In genomic region chr12:91588670-91589541, GRCm38 (mm10) we compare ENCODE assay signal across 8 mouse cellular contexts. TPM values are rescaled to one million over a fixed set of nuclear protein-coding genes. Genes with fewer than 3 reads are reported as not detected.
DNase-seq lines count a peak whose midpoint lies in the region; ATAC-seq and TF ChIP-seq lines count a peak whose summit lies in the region.

No protein-coding gene starts in this region.

- peaks cover 31% of the 10 kb centered on the region for H3K4me1 ChIP-seq in bone marrow macrophage, adult 2 months (ENCODE audit: control insufficient read depth, insufficient read depth, low read length)
- peaks cover 33% of the 10 kb centered on the region for H3K4me1 ChIP-seq in forebrain, embryonic 10.5 days
- H3K4me1 ChIP-seq in heart, postnatal 0 days (ENCODE audit: control insufficient read depth, insufficient read depth), result peaks cover 14% of the 10 kb centered on the region
- H3K4me1 ChIP-seq in lung, embryonic 15.5 days, result peaks cover 17% of the 10 kb centered on the region

- peak overlapping the region; percentile 96 for H3K27ac ChIP-seq in bone marrow macrophage, adult 2 months (ENCODE audit: insufficient read depth, low read depth, low read length)
- peak overlapping the region; percentile 100 for H3K27ac ChIP-seq in forebrain, embryonic 10.5 days
- H3K27ac ChIP-seq in heart, postnatal 0 days (ENCODE audit: low read depth), result peak overlapping the region; percentile 100
- H3K27ac ChIP-seq in lung, embryonic 15.5 days, result peak overlapping the region; percentile 100

- peak overlapping the region; percentile 73 for H3K4me3 ChIP-seq in bone marrow macrophage, adult 2 months (ENCODE audit: insufficient read depth, low read length)
- H3K4me3 ChIP-seq in forebrain, embryonic 10.5 days, result peak overlapping the region; percentile 89
- H3K4me3 ChIP-seq in heart, postnatal 0 days (ENCODE audit: low read depth, low read length), result peak overlapping the region; percentile 87
- peak overlapping the region; percentile 93 for H3K4me3 ChIP-seq in lung, embryonic 15.5 days

- peak; percentile 30 for DNase-seq in ES-CJ7 (ENCODE audit: low read depth, low spot score)
- DNase-seq in forebrain, embryonic 10.5 days (ENCODE audit: extremely low spot score, low spot score), result peak; percentile 47
- peak; percentile 41 for DNase-seq in heart, postnatal 0 days (ENCODE audit: low spot score)
- peak; percentile 40 to 77 for DNase-seq in kidney, postnatal 36 days
- peak; percentile 41 for DNase-seq in retina, adult 2 months (ENCODE audit: low read depth, low spot score)
- peak; percentile 61 to 69 for DNase-seq in thymus, postnatal 36 days

- H3K9ac ChIP-seq in heart, postnatal 0 days (replicated peaks; ENCODE audit: low read depth, low read length), result peak overlapping the region; percentile 100
- peak overlapping the region; percentile 100 for H3K9ac ChIP-seq in lung, embryonic 15.5 days

- H3K27me3 ChIP-seq in forebrain, embryonic 10.5 days (ENCODE audit: poor library complexity, severe bottlenecking), result no peaks in the 10 kb centered on the region
- H3K27me3 ChIP-seq in heart, postnatal 0 days (ENCODE audit: control insufficient read depth, insufficient read depth, low read length), result no peaks in the 10 kb centered on the region
- no peaks in the 10 kb centered on the region for H3K27me3 ChIP-seq in lung, embryonic 15.5 days

- no peak; the same call in 1 of the 2 replicates for TF ChIP-seq EP300 in heart, postnatal 0 days (IDR thresholded peaks at IDR 0.05; ENCODE audit: low read depth)

- H3K36me3 ChIP-seq in forebrain, embryonic 10.5 days (replicated peaks), result peaks cover 28% of the 10 kb centered on the region
- H3K36me3 ChIP-seq in heart, postnatal 0 days (replicated peaks; ENCODE audit: control insufficient read depth, insufficient read depth, low read length), result peaks cover 19% of the 10 kb centered on the region
- peaks cover 17% of the 10 kb centered on the region; the same call in 1 of the 2 replicates for H3K36me3 ChIP-seq in lung, embryonic 15.5 days

- peaks cover 3% of the 10 kb centered on the region; the same call in 1 of the 2 replicates for H3K9me3 ChIP-seq in forebrain, embryonic 10.5 days
- H3K9me3 ChIP-seq in heart, postnatal 0 days (replicated peaks; ENCODE audit: control insufficient read depth, low read length), result no peaks in the 10 kb centered on the region
- H3K9me3 ChIP-seq in lung, embryonic 15.5 days, result no peaks in the 10 kb centered on the region

- peak overlapping the region; percentile 84 for H3K4me2 ChIP-seq in heart, postnatal 0 days (ENCODE audit: low read depth, low read length)
- peak overlapping the region; percentile 54 for H3K4me2 ChIP-seq in lung, embryonic 15.5 days

- no peak for TF ChIP-seq CTCF in bone marrow macrophage, adult 2 months (IDR thresholded peaks at IDR 0.05; ENCODE audit: low read depth, low read length)
- TF ChIP-seq CTCF in heart, postnatal 0 days (IDR thresholded peaks at IDR 0.05; ENCODE audit: low read depth), result no peak

- ATAC-seq in heart, postnatal 0 days (ENCODE audit: insufficient read depth, low read depth), result peak; percentile 12
- 0 out of 2 replicates have a peak, but pooled peaks have one; percentile 5 for ATAC-seq in lung, embryonic 15.5 days (ENCODE audit: borderline replicate concordance, extremely low read depth, low FRiP score, low TSS enrichment)

- under 1% methylated on average over 46 of the region's 83 CpGs for WGBS in forebrain, embryonic 10.5 days
- WGBS in heart, postnatal 0 days, result under 1% methylated on average over 70 of the region's 83 CpGs
- under 1% methylated on average over 56 of the region's 83 CpGs for WGBS in lung, embryonic 15.5 days

- TF ChIP-seq POLR2A in bone marrow macrophage, adult 2 months (IDR thresholded peaks at IDR 0.05; ENCODE audit: borderline replicate concordance, low read depth, low read length), result no peak

RNA-seq across cellular contexts. Expression of gene Gtf2a1, which starts 1.4 kb away (rescaled TPM):
- polyA plus RNA-seq in bone marrow macrophage, adult 2 months (2012; ENCODE audit: insufficient read depth, insufficient read length, missing spikeins), result 46.6 and 54.9 TPM in 2 replicates
- polyA plus RNA-seq in forebrain, embryonic 10.5 days (2016; fragmentation: Nextera tagmentation; extraction: Ambion mirVana), result 67.1 and 68.5 TPM in 2 replicates
- total RNA-seq in heart, postnatal 0 days (2014; rRNA removed; ENCODE audit: low replicate concordance), result 11.2 and 20.0 TPM in 2 replicates
- polyA plus RNA-seq in heart, postnatal 0 days (2015; fragmentation: Nextera tagmentation; extraction: Ambion mirVana), result 17.8 and 18.6 TPM in 2 replicates
- 42.9 and 46.3 TPM in 2 replicates for polyA plus RNA-seq in lung, embryonic 15.5 days (2015; fragmentation: Nextera tagmentation; extraction: Ambion mirVana)

Comparison
In these comparisons a context has a peak if more than half of its experiments do, and no peak if none do; other contexts are left out.
1. Peak in every context shown above with its lines: DNase-seq, ATAC-seq, H3K4me3 ChIP-seq and H3K27ac ChIP-seq.